Comparison of ENCODE assay signal across 26 mouse cellular contexts in genomic region chr13:105316009-105316408, GRCm38 (mm10).
"Had no signal": no experiment of that assay in that cellular context is flagged by ENCODE, and none has a peak within 500 bp of the region (broad histone marks: within the 10 kb centered on the region; RNA-seq: fewer than 3 reads in every experiment).

No protein-coding gene starts in this region.

- H3K4me1 ChIP-seq: heart, embryonic 13.5 days; heart, embryonic 15.5 days; hindbrain, embryonic 13.5 days; hindbrain, embryonic 15.5 days; kidney, embryonic 15.5 days; limb, embryonic 13.5 days; limb, embryonic 15.5 days had no signal

- ATAC-seq: hindbrain, postnatal 0 days; intestine, embryonic 16.5 days had no signal

- H3K9me3 ChIP-seq: heart, embryonic 13.5 days; heart, embryonic 15.5 days; hindbrain, embryonic 13.5 days; hindbrain, embryonic 15.5 days; kidney, embryonic 15.5 days; limb, embryonic 13.5 days; limb, embryonic 15.5 days had no signal

- H3K27ac ChIP-seq: gastrocnemius, adult 2 months; heart, adult 2 months; heart, embryonic 13.5 days; heart, embryonic 15.5 days; hindbrain, embryonic 13.5 days; hindbrain, embryonic 15.5 days; hindbrain, postnatal 0 days; kidney, embryonic 15.5 days; kidney, postnatal 0 days; limb, embryonic 13.5 days; limb, embryonic 15.5 days had no signal

- H3K4me3 ChIP-seq: gastrocnemius, adult 2 months; heart, adult 2 months; heart, embryonic 13.5 days; heart, embryonic 15.5 days; hindbrain, embryonic 13.5 days; hindbrain, embryonic 15.5 days; kidney, embryonic 15.5 days; limb, embryonic 13.5 days; limb, embryonic 15.5 days had no signal

- H3K27me3 ChIP-seq: heart, embryonic 13.5 days; heart, embryonic 15.5 days; hindbrain, embryonic 13.5 days; hindbrain, embryonic 15.5 days; kidney, embryonic 15.5 days; limb, embryonic 13.5 days; limb, embryonic 15.5 days had no signal

- H3K9ac ChIP-seq: heart, embryonic 13.5 days; heart, embryonic 15.5 days; hindbrain, embryonic 13.5 days; hindbrain, embryonic 15.5 days; kidney, embryonic 15.5 days; limb, embryonic 13.5 days; limb, embryonic 15.5 days had no signal

- H3K4me2 ChIP-seq: heart, embryonic 11.5 days; heart, embryonic 13.5 days; heart, embryonic 15.5 days; hindbrain, embryonic 13.5 days; hindbrain, embryonic 15.5 days; kidney, embryonic 15.5 days; limb, embryonic 13.5 days; limb, embryonic 15.5 days had no signal

- DNase-seq: gastrocnemius, adult 2 months; gastrocnemius, postnatal 10 days; gastrocnemius, postnatal 25 days; heart, adult 11 months; heart, adult 2 months; heart, postnatal 14 days; heart, postnatal 36 days; kidney, adult 11 months; kidney, adult 2 months; kidney, adult 9 months; kidney, postnatal 14 days; kidney, postnatal 36 days; layer of hippocampus, adult 9-11 months; layer of hippocampus, postnatal 36 days; left cerebral cortex, postnatal 4 days had no signal

- H3K36me3 ChIP-seq: heart, embryonic 13.5 days; heart, embryonic 15.5 days; hindbrain, embryonic 13.5 days; hindbrain, embryonic 15.5 days; kidney, embryonic 15.5 days; limb, embryonic 13.5 days; limb, embryonic 15.5 days had no signal
